Mouse (Mus musculus) C2C12 (cell line): ENCODE measurements around the gene Defb28. TPM values are rescaled to one million over a fixed set of nuclear protein-coding genes. Genes with fewer than 3 reads are reported as not detected.

Experiments
- H3K27me3 ChIP-seq: one replicate; pipeline ENCODE4 v1.6.1; 2011; ENCODE audit not compliant: control insufficient read depth, insufficient read depth, insufficient read length
- H3K36me3 ChIP-seq: one replicate; pipeline ENCODE4 v1.6.1; 2011; ENCODE audit not compliant: control insufficient read depth, insufficient read depth
- H3K4me3 ChIP-seq: one replicate; pipeline ENCODE4 v1.5.1; 2011; ENCODE audit warnings: mild to moderate bottlenecking, control low read depth; ENCODE audit not compliant: poor library complexity, insufficient read depth, severe bottlenecking
- H3K79me2 ChIP-seq: one replicate; pipeline ENCODE4 v1.6.1; 2011; ENCODE audit not compliant: control insufficient read depth, insufficient read depth
- H3K79me3 ChIP-seq: one replicate; pipeline ENCODE4 v1.6.1; 2011; ENCODE audit warnings: low read depth, control low read depth
- H3ac ChIP-seq: one replicate; pipeline ENCODE3; 2011; ENCODE audit warnings: low read depth; ENCODE audit not compliant: control insufficient read depth, insufficient read length
- CEBPB ChIP-seq: IDR thresholded peaks from one replicate; pipeline ENCODE4 v1.6.1; 2011; ENCODE audit warnings: low read depth, mild to moderate bottlenecking, control low read depth, moderate library complexity
- CTCF ChIP-seq: IDR thresholded peaks from one replicate; pipeline ENCODE4 v1.5.1; 2011; ENCODE audit not compliant: control insufficient read depth, insufficient read depth, insufficient read length
- FOSL1 ChIP-seq: IDR thresholded peaks from one replicate; pipeline ENCODE4 v1.8.0; 2011; ENCODE audit warnings: mild to moderate bottlenecking, low read length; ENCODE audit not compliant: poor library complexity, insufficient read depth, severe bottlenecking
- MAX ChIP-seq: IDR thresholded peaks from one replicate; pipeline ENCODE4 v1.6.1; 2011; ENCODE audit warnings: mild to moderate bottlenecking, control low read depth
- MYOD1 ChIP-seq: IDR thresholded peaks from one replicate; pipeline ENCODE4 v1.6.1; 2011; ENCODE audit warnings: low read depth; ENCODE audit not compliant: control insufficient read depth, insufficient read length
- MYOG ChIP-seq: IDR thresholded peaks from one replicate; pipeline ENCODE4 v1.6.1; 2011; ENCODE audit not compliant: control insufficient read depth, insufficient read length; ENCODE audit errors: extremely low read depth
- USF1 ChIP-seq: IDR thresholded peaks from one replicate; pipeline ENCODE4 v1.6.1; 2011; ENCODE audit warnings: low read depth, mild to moderate bottlenecking, control low read depth, moderate library complexity
- polyA plus RNA-seq: library from polyadenylated mRNA; unstranded; fragments of >200 nt; fragmentation: generic; extraction: Trizol; gene quantifications from one replicate; pipeline ENCODE4 v1.2.1, GENCODE M21; 2012; ENCODE audit warnings: missing spikeins

Defb28 gene
- polyA plus RNA-seq, 1 experiment = 0.57 TPM

GRCm38 (mm10) chr2:152500863-152501229 lies 17.2 kb upstream of the Defb28 start:
- TF ChIP-seq CEBPB = no peak
- TF ChIP-seq MYOG = no peak
- no peak for TF ChIP-seq MYOD1
- TF ChIP-seq FOSL1 = no peak
- no peak for TF ChIP-seq CTCF
- no peak for TF ChIP-seq MAX
- TF ChIP-seq USF1 = no peak
- Histone ChIP-seq H3ac (no peak overlapping the region), H3K27me3 (no peaks in the 10 kb centered on the region), H3K79me3 (no peaks in the 10 kb centered on the region), H3K4me3 (no peak overlapping the region), H3K36me3 (no peaks in the 10 kb centered on the region), H3K79me2 (no peaks in the 10 kb centered on the region)

- H3ac ChIP-seq = no peak overlapping the region
Observed at GRCm38 (mm10) chr2:152503950-152504349, 14.1 kb upstream of the Defb28 start.

GRCm38 (mm10) chr2:152511592-152511991 lies 6.5 kb upstream of the Defb28 start, which contains the start of gene Defb26:
Gene Defb26 (minus strand): TSS chr2:152511692.
- no peaks in the 10 kb centered on the region for H3K79me3 ChIP-seq
- H3K79me2 ChIP-seq = no peaks in the 10 kb centered on the region
- no peak within 1 kb of the TSS for H3ac ChIP-seq
- H3K4me3 ChIP-seq = no peak within 1 kb of the TSS
- no peaks in the 10 kb centered on the region for H3K36me3 ChIP-seq
- H3K27me3 ChIP-seq = no peaks in the 10 kb centered on the region
- no peak for TF ChIP-seq CTCF
- no peak for TF ChIP-seq MYOD1
- no peak for TF ChIP-seq CEBPB
- no peak for TF ChIP-seq USF1
- TF ChIP-seq MYOG = no peak
- no peak for TF ChIP-seq MAX
- TF ChIP-seq FOSL1 = no peak

More at GRCm38 (mm10) chr2:152503950-152504349, 14.1 kb upstream of the Defb28 start:
- Histone ChIP-seq H3K36me3 (no peaks in the 10 kb centered on the region), H3K4me3 (no peak overlapping the region), H3K27me3 (no peaks in the 10 kb centered on the region), H3K79me3 (no peaks in the 10 kb centered on the region), H3K79me2 (no peaks in the 10 kb centered on the region)
- TF ChIP-seq USF1 (no peak), MAX (no peak)

GRCm38 (mm10) chr2:152516084-152516483 lies 2.0 kb upstream of the Defb28 start:
- no peaks in the 10 kb centered on the region for H3K27me3 ChIP-seq
- TF ChIP-seq CEBPB (no peak), MYOG (no peak), CTCF (no peak), MAX (no peak), USF1 (no peak), MYOD1 (no peak), FOSL1 (no peak)
- H3K79me2 ChIP-seq = no peaks in the 10 kb centered on the region
- H3ac ChIP-seq = no peak overlapping the region
- H3K4me3 ChIP-seq = no peak overlapping the region
- no peaks in the 10 kb centered on the region for H3K36me3 ChIP-seq
- H3K79me3 ChIP-seq = no peaks in the 10 kb centered on the region

GRCm38 (mm10) chr2:152539944-152540710 lies 22.1 kb downstream of the Defb28 start, which contains the start of gene Defb29:
Gene Defb29 (minus strand): TSS chr2:152540098.
- Histone ChIP-seq H3K79me2 (no peaks in the 10 kb centered on the region), H3ac (no peak within 1 kb of the TSS), H3K79me3 (no peaks in the 10 kb centered on the region), H3K36me3 (no peaks in the 10 kb centered on the region), H3K27me3 (no peaks in the 10 kb centered on the region), H3K4me3 (no peak within 1 kb of the TSS)
- TF ChIP-seq FOSL1 (no peak), USF1 (no peak), CEBPB (no peak), MYOG (no peak), MAX (no peak), CTCF (no peak), MYOD1 (no peak)

- Histone ChIP-seq H3K79me2 (no peaks in the 10 kb centered on the region), H3K79me3 (no peaks in the 10 kb centered on the region), H3K27me3 (no peaks in the 10 kb centered on the region), H3K36me3 (no peaks in the 10 kb centered on the region), H3ac (no peak overlapping the region), H3K4me3 (no peak overlapping the region)
- no peak for TF ChIP-seq MAX
- TF ChIP-seq CEBPB = no peak
- no peak for TF ChIP-seq MYOG
- TF ChIP-seq MYOD1 = no peak
- no peak for TF ChIP-seq FOSL1
- TF ChIP-seq CTCF = no peak
- TF ChIP-seq USF1 = no peak
Observed at GRCm38 (mm10) chr2:152541979-152542378, 23.9 kb downstream of the Defb28 start.
